Mouse (Mus musculus): Measurements from ENCODE around the gene Psmg4.

Psmg4 gene

DNA sequence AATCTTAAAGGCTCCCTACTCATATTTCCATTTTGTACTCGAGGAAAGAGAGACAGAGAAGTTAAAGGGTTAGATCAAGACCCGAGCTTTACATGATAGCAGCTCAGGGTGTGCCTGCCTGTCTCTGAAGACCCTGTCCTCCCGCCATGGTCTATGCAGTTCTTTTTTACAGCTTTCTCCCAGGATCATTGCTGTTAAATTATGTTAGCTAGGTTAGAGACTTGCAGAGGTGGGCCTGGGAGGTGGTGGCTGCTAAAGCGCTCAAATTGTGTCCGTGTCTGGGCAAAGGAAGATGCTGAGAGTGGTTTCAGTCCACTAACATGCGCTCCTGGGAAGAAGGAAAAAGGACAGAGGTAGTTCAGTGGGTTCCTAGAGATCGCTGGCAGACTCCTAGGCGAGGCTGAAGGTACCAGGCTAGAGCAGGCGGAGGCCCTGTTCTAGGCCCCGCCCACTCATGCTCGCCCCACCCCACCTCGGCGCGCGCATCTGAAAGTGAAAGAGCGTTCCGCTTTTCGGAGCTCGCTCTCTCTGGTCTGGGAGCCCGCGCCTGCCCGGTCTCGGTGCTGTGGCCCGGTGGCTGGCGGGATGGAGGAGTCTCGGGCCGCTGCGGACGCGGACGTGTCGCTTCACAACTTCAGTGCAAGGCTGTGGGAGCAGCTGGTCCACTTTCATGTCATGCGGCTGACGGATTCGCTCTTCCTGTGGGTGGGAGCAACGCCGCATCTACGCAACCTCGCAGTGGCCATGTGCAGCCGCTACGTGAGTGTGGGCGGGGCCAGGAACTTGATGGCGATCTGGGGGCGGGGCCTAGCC is at the start of gene Psmg4:
Psmg4 (plus strand) TSS at position 474 of the 813 bp plus-strand sequence.
- in situ Hi-C loops (cut with MboI, MseI) = no loop called here

DNA sequence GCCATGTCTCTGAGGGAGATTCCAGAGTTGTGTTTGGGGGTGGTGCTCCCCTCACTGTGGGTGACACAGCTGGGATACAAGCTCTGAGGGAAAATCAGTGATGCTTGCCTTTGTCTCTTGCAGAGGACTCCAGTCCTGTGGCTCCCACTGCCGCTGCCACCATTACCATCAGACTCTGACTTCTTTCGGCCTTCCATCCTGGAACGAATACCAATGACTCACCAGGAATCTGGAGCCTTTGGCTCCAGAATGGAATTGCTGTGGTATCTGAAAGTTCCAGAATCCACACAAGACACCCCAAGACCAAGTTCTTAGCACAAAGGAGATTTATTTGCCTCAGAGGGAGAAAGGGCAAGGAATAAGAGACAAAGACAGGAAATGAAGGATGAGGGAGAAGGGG is 49.7 kb upstream of the Psmg4 start:
- in situ Hi-C loops (cut with MboI, MseI) = no loop called here

DNA sequence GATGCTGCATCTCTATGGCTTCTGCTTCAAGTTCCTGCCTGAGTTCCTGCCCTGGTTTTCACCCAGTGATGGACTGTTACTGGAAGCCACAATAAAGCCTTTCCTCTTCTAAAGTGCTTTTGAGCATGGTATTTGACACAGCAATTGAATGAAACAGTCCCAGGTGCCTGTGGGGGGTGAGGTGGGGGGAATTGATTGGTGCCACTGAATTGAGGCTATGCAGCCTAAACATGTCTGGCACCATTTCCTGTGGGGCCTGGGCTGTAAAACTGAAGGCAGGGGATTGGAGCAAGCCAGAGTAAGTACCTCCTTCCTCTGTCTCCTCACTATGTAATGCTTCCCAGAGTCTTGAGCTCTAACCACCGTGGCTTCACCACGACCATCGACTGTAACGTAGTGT is 48.1 kb upstream of the Psmg4 start:
- in situ Hi-C loops (cut with MboI, MseI) = no loop called here

DNA sequence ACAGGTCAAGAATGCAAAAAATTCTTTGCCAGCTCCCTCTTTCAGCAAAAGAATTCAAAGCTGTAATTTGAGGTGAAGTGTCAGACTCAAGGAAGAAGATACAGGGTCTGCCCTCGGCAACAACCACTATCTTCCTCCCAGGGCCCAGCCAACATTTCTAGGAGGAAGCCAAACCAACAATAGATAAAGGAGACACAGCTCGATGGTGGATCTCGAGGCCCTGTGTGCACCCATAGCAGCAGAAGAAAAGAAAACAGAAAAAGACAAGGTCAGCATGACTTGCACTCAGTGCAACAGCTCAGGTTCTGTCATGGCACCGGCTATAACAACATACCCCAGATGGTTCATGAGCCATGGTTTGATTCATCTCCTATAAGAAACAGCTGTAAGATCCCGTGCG is 46.3 kb upstream of the Psmg4 start:
- in situ Hi-C loops (cut with MboI, MseI) = no loop called here

DNA sequence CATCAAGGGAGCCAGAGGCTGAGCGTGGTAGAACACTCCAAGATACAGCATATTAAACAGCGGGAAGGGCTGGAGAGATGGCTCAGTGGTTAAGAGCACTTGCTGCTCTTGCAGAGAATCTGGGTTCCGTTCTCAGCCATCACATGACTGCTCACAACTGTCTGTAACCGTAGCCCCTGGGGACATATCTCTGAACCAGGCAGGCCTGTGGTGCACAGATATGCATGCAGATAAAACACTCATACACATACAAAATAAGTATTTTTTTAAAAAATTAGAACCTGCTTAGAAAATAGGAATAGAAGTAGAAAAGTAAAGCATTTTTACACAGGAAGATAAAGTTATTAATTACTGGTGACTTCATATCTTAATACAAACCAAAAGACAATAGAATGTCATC is 43.9 kb upstream of the Psmg4 start:
- in situ Hi-C loops (cut with MboI, MseI) = no loop called here

DNA sequence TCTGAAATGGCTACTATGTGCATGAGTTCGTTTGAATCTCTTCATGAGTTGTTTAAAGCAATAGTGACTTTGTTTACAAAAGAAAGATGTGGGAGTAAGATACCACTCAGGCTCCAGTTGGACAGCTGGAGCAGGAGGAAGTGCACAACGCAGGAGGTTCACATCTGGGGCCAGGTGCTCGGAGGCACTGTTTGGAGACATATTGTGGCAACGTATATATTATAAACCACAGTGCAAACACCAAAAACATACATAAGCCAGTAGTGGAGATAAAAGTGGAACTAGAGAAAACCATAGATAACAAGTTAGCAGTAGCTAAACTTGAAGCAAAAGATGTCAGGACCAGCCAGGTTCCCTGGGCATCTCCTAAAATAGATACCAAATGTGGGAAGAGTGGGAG is 43.4 kb upstream of the Psmg4 start:
- in situ Hi-C loops (cut with MboI, MseI) = no loop called here

DNA sequence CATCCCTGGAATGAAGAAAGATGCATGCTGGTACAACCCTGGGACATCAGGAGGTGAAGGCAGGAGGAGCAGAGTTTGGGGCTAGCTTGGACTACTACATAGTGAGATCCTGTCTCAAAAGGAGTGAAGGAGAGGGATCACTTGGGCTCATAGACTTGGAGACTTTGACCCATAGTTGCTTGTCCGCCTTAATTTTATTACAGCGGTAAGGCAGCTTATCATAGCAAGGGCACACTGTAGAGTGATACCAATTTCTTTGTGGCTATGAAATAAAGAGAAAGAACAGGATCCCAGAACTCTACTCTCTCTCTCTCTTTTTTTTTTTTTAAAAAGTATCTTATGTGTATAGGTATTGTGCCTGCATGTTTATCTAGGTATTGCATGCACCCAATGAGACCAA is 42.2 kb upstream of the Psmg4 start:
- in situ Hi-C loops (cut with MboI, MseI) = no loop called here

DNA sequence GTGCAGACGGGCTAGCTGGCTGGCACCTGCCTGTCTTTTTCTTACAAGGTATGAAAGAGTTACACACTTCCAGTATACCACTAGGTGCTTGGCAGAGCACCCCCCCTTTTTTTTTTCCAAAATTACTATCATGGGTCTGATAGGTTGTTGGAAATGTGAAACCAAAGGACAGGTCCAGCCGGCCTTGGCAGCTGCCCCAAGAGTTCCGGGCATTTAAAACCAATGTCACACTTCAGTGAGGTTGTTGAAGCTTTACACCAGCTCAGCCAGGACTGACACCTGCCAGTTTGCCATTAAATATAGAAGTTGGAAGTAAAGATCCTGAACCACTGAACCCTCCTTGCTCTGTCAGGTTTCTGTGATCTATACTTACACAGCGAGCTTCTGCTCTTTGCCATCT is 37.1 kb upstream of the Psmg4 start:
- in situ Hi-C loops (cut with MboI, MseI) = no loop called here

DNA sequence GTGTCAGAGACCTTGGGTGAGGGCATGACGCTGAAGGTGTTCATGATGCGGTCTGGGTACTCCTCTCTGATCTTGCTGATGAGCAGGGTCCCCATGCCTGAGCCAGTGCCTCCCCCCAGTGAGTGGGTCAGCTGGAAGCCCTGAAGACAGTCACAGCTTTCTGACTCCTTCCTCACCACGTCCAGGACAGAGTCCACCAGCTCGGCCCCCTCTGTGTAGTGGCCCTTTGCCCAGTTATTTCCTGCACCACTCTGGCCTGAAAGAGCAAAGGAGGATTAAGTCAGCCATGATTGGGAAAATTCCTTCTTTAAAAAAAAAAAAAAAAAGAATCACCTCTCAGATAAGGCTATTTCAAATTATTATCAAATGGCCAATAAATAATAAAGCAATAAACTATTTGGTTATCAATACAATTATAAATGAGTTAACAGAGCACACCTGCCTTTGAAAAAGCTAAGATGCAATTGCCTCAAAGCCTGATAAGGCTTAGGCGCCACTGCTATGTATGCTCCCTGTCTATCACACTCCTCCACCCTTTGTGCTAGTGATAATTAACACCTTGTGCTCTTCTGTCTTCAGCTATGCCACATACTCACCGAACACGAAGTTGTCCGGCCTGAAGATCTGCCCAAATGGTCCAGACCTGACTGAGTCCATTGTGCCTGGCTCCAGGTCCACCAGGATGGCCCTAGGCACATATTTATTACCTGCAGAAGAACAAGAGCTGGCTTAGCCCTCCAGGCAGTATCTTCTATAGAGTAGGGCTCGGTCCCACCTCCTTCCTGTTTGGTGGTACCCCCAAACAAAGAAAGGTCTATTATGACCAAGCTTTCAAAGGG is 34.3 kb upstream of the Psmg4 start:
- in situ Hi-C loops (cut with MboI, MseI) = no loop called here

DNA sequence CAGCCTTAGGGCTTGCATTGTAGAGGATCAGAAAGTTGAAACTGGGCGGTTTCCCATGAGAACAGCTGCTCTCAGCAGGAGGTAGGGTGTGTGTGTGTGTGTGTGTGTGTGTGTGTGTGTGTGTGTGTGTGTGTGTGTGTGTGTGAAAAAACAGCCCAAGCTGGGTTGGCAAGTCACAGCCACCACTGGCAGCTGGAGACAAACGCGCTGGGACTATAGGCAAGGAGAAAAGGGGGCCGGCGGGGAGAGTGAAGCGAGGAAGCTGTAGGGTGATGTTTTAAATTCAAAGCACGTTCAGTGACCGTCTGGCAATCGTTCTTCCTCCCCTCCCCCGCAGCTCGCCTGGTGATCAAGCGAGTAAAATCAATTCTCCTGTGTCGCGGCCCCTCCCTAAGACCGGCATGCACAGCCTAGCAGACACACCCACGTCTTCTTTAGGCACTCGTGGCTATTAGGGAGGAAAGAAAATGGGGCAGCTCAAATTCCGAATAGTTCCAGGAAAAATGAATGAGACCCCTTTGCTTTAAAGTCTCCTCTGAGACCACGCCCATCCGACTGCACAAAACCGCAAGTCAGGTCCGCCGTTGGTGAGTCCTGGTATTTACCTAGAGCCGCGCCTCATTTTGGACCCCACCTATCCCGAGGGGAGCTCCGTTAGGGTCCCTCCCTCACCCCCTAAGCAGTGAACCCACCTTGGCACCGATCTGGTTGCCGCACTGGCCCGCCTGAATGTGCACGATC is 33.1 kb upstream of the Psmg4 start:
- in situ Hi-C loops (cut with MboI, MseI) = loop anchor here (5.0 kb wide), 1 partner anchor 52 kb away; the partner anchor contains the start of gene Tubb2a

DNA sequence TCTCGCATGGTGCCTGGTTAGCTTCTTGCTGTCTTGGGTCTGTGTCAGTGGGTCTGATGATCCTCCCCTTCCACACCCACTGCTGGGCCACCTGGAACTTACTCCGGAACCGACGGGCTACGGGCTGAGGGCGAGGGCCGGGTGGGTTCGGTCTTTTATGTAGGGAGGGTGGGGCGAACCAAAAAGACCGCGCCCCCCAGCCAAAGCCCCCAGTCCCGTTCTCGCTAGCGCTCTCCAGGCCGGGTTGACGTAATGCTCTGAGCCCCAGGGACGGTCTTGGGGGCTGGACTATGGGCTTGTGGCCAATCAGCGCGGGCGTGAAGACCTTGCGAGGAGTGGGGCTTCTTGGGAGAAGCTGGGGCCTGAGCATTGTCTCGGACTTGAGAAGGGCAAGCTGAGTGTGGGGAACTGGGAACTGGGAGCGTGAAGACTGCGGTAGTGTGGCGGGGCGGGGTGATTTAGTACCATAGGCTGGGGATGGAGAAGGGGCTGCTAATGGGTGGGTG is 32.5 kb upstream of the Psmg4 start, which contains the start of gene Tubb2b:
Tubb2b (minus strand) TSS at position 241 of the 506 bp plus-strand sequence.
- in situ Hi-C loops (cut with MboI, MseI) = loop anchor here (5.0 kb wide), 1 partner anchor 53 kb away; the partner anchor contains the start of gene Tubb2a

DNA sequence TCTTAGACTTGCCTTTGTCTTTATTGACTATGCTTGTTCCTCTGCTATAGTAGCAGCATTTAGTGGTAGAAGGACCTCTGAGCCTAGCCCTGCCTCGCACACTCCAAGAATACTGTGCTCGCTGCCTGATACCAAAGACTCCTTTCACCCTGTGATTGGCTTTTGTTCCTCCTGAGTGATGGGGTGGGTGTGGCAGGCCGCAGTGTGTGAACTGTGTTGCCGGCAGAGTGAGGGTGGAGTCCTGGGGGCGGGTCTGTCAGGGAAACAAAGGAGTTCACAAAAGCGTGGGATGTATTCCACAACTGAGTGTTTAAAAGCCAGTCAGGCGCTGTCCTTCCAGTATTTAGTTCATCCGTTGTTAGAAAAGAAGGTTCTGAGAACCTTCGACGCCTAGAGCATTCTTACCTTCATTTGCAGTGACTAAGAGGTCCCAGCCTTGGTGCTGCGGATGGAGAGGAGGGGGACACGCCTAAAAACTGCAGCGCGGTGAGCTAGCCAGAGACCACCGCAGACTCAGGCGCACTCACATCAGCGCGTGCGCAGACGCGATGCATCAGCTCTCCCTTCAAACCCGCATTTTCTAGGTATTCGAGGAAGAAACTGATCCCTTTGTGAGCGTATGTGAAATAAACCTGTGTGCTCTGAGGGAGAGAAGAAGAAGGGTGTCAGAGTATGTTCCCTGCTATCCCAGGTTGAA is 31.6 kb upstream of the Psmg4 start:
- in situ Hi-C loops (cut with MboI, MseI) = loop anchor here (5.0 kb wide), 1 partner anchor 54 kb away; the partner anchor contains the start of gene Tubb2a

DNA sequence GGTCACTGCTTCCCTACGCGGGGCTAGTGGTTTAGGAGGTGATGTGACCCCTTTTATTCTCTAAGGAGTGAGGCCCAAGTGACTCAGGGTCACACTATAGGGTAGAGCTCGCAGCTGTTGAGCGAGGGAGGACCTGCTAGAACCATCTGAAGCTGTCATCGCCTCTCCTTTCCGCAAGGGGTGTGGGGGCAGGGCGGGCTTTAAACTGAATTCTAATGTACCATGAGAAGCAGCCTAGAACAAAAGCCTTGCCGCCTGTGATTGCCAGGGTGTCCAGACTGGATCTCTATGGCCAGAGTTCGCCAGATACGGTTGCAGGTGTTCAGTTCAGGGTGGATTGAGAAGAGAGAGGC is 31.1 kb upstream of the Psmg4 start:
- in situ Hi-C loops (cut with MboI, MseI) = loop anchor here (5.0 kb wide), 1 partner anchor 54 kb away; the partner anchor contains the start of gene Tubb2a

DNA sequence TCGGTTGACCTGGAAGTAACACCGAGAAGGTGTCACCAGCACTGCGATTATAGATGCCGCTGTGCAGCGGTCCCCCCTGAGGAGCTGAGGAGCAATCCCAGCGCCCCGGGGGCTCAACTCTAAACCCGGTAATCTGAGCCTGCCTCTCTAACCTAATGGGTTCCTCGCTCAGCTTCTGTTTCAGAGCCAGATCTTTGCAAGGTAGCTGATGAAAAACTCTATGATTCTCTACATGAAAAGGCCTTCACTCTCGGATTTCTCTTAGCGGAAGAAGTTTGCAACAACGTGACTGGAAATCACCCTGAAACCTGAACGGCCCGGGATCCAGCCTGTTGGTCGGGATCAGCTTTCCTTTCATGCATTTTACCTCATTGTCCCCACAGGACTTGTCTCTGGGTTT is 30.5 kb upstream of the Psmg4 start:
- in situ Hi-C loops (cut with MboI, MseI) = loop anchor here (5.0 kb wide), 1 partner anchor 55 kb away; the partner anchor contains the start of gene Tubb2a

DNA sequence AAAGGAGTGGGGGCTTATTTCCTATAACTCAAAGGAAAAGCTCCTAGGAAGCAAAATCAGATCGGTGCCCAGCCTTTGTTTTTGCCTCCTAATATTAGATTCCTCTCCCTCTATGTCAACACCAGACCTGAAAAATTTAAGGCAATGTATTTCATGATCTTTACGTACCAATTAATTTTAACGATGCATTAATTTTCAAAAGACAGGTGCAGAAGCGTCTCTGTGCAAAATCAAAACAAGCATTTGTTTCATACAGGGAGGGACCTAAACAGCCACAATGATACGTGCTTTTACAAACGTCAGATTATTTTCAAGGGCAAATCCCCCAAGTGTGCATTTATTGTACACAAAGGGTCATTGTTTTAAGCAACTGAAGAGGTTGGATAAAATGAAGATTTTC is 29.9 kb upstream of the Psmg4 start:
- in situ Hi-C loops (cut with MboI, MseI) = loop anchor here (5.0 kb wide), 1 partner anchor 56 kb away; the partner anchor contains the start of gene Tubb2a

DNA sequence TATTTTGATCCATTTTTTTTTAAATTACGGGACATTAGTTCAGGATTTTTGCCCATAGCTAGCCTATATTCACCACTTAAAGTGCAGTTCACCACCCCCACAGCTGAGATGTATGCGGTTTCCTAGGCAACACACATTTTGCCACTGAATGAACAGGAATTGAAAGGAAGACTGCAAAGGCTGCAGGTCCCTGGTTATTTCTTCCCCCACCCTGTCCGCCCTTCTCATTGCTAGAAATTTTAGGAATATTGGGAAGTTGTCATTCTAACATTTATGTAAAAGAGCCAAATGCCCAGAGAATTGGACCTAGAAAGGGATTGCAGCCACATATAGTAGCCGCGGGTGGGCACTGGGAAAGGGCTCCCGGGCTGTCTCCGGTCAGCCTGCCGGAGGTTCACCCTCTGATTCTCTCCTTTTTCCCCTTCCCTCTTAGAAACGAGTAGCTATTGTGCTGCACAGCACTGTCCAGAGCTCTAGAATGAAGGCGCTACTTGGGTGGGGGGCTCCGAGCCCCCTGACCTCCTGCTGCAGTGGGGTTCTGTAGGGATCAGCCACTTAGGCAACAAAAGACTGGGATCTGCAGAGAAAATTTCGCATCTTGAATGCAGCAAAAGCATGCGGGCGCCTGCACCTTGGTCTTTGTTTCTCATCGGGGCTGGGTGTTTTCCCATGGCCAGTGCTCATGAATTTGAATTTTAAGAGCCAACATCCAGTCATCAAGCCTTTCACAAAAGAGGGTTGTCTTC is 29.3 kb upstream of the Psmg4 start:
- in situ Hi-C loops (cut with MboI, MseI) = loop anchor here (5.0 kb wide), 1 partner anchor 56 kb away; the partner anchor contains the start of gene Tubb2a

DNA sequence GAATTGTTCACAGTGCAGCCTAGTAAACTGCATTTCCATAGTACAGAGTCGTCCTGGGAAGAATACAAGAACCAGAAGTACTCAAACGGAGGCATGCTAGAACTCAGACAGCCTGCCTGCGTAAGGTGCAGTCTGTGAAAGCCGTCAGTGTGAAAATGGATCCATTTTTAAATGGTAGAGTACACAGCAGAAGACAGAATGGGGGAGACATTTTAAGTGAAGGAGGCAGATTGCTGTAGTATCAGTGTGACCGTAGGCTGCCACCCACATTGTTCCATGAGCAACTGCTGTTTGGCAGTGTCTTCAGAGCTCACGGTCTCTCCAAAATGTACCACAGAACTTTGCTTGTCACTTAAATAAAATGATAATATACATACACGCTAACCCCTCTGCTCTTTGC is 28.5 kb upstream of the Psmg4 start:
- in situ Hi-C loops (cut with MboI, MseI) = loop anchor here (5.0 kb wide), 1 partner anchor 57 kb away; the partner anchor contains the start of gene Tubb2a

DNA sequence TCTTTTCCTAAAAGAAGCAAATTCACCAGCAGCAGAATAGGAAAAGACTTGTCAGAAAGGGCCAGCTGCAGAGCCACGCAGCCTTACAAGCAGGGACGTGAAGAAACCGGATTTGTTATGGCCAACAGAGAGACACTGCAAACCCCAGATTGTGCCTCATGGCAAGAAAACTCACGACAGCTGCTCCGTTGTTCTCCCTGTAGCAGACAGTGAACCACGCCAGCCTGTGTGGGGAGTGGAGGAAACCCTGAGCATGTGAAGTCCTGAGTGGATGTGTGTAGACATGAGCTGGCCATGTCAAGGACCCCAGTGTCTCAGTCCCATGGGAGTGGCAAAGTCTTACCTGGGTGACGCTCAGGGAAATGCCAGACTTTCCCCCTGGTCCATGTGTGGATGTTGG is 26.2 kb upstream of the Psmg4 start:
- in situ Hi-C loops (cut with MboI, MseI) = no loop called here

DNA sequence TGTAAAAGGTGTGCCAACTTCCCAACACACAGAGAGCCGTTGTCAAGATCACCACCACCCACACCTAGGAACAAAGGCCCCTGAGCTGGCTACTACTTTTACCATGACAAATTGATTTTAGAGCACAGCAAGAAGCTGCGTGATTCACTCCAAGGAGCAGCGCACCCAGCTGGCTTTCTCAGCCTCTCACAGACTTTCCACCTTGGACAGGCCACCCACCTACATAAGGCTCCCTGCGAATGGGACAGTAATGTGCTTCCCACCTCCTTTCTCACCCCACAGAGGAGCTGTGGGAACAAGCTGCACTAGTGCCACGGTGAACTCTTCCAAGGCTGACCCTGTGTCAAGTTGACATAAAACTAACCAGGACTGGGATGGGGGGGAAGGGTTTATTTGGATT is 19.4 kb upstream of the Psmg4 start:
- in situ Hi-C loops (cut with MboI, MseI) = no loop called here

DNA sequence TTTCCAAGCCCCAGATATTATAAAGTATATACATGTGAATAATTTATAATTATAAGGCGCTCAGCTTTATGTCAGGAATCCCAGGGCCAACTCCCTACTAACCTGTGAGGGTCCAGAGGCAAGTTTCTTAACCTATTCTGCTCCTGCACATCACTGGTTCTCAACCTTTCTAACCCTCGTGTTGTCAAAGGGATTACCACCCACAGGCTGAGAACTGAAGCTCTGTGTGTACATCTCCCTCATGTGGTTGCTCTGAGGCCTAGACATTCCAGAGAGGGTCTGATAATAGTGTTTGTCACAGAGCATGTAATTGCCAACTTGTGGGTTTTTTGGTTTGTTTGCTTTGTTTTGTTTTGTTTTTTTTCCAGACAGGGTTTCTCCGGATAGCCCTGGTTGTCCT is 15.8 kb upstream of the Psmg4 start:
- in situ Hi-C loops (cut with MboI, MseI) = no loop called here

Data from T-helper 2 cell (primary cell).